Mouse (Mus musculus): ENCODE results near the gene Pkd2.
"Not testable (repeated sequence)": the region's sequence is repeated elsewhere in the genome, so short reads cannot be mapped to it uniquely, and the experiment has no call there.

Gene Pkd2

DNA sequence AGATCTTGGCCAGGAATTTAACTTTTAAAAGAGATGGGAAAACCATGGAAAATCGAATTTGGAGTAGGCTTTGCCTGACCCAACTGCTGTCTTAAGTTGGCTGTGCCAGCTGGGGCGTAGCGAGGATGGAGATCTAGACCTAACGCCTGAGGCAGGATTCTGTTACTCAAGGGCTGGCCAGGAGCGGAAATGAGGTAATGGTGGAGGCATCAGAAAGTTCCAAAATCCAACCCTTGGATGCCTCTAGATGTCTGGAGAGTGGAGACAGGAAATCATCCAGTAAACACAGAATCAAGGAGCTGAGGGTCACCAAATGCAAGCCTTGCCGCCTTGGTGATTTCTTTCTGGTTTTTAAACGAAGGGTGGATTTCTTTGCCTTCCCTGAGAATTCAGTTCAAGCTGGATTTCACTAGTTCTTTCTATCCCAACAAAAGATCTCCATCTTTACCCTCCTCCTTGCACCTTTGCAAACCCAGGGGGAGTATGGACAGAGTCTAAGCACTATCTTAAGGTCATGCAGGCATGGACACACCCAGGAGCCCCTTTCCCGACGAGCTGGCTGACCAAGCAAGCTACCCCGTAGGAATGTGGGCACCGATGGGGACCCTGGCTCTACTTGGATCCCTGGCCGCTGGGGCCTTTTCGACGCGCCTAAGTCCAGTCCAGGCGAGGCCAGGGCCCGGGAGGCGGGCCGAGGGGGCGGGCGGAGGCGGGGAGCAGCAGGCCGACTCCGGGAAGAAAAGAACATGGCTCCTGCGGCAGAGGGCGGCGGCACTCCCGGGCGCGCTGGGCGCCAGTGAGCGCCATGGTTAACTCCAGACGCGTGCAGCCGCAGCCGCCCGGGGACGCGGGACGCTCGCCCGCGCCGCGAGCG lies at the start of gene Pkd2:
Pkd2 (plus strand) TSS at position 619 of the 874 bp plus-strand sequence.
- peak; percentile 76 to 82 for DNase-seq (ENCODE audit: low spot score in 2 of 2)

GRCm38 (mm10) chr5:104415999-104416398 lies 43.3 kb upstream of the Pkd2 start:
- DNase-seq (ENCODE audit: low spot score in 2 of 2) = no peak

- DNase-seq (ENCODE audit: low spot score in 2 of 2) = no peak
Measured at GRCm38 (mm10) chr5:104417028-104417427, 42.2 kb upstream of the Pkd2 start.

DNA sequence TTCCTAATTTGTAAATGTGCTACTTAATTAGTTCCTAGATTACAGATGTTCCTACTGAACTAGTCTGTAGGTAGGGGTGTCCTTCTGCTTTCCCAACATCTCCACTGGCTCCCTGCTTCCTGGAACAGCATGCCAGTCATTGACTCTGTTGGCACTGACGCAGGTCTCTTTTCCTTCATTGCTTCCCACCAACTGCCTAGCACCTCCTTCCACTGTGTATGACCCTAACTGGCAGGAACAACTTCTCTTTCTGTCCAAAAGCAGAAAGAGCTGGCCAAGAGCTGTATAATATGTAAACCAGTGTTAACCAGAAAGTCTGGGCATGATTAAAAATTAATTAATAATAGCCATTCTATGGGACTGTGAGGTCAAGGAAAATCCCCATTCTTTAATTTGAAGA lies 41.5 kb upstream of the Pkd2 start:
- DNase-seq (ENCODE audit: low spot score in 2 of 2) = no peak

DNA sequence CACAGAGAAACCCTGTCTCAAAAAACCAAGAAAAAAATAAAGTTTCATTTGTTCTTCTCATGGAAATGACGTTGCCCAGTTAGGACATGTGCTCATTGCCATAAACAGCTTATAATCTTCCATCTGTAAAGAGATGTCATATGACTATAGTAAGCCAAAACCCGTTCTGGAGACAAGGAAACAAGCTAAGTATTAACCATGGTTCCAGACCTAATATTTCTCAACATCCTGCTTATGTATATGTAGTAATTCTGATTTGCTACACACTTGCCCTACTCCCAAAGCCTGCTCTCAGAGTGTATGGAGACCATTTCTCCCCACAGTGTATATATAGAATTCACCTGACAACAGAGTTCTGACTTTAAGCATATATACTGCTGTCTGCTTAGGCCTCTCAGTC lies 37.2 kb upstream of the Pkd2 start:
- no peak for DNase-seq (ENCODE audit: low spot score in 2 of 2)

- DNase-seq (ENCODE audit: low spot score in 2 of 2) = no peak
Measured at GRCm38 (mm10) chr5:104423861-104424260, 35.4 kb upstream of the Pkd2 start.

DNA sequence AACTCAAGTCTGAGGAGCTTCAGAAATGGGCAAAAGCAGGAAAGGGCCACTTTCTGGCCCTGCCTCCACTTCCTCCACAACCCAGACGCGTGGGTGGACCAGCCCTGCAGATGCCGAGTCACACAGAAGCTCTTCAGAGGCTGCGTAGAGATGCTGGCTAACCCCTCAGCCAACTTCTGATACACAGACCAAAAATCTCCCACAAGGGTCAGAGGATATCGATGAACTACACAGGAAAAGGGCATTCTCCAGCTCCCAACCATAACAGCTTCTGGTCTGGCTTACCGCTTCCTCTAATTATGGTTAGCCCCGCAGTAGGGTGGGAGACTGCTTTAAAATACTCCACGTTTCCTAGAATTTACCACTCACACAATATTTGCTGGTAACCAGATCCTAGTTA lies 33.3 kb upstream of the Pkd2 start:
- DNase-seq (ENCODE audit: low spot score in 2 of 2) = no peak

GRCm38 (mm10) chr5:104432886-104433285 lies 26.4 kb upstream of the Pkd2 start:
- DNase-seq (ENCODE audit: low spot score in 2 of 2) = no peak

GRCm38 (mm10) chr5:104433968-104434565 lies 25.2 kb upstream of the Pkd2 start:
- DNase-seq (ENCODE audit: low spot score in 2 of 2) = no peak

DNA sequence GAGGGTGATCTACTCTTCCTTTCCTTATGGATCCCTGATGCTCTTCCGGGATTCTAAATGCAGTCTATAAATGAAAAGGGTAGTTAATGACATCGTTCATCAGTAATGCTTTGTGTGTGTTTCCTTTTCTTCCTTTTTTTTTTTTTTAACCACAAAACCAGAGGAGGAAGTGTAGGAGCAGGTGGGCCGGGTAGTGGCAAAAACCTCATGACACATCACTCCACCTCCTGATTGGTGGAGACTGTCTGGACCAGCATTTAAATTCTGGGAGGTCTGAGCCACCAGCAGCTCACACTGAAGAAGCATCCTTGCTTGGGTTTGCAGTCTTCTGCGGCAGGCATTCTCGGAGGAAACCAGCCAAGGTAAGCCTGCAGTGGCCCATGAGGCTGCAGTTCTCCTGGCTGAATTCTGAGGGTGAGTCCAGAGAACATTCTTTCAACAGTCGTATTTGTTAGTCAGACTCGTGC lies 24.4 kb upstream of the Pkd2 start, which contains the start of gene Spp1:
Spp1 (plus strand) TSS at position 284 of the 467 bp plus-strand sequence.
- DNase-seq (ENCODE audit: low spot score in 2 of 2) = no peak

- DNase-seq (ENCODE audit: low spot score in 2 of 2) = no peak
Measured at GRCm38 (mm10) chr5:104436406-104437076, 22.7 kb upstream of the Pkd2 start.

DNA sequence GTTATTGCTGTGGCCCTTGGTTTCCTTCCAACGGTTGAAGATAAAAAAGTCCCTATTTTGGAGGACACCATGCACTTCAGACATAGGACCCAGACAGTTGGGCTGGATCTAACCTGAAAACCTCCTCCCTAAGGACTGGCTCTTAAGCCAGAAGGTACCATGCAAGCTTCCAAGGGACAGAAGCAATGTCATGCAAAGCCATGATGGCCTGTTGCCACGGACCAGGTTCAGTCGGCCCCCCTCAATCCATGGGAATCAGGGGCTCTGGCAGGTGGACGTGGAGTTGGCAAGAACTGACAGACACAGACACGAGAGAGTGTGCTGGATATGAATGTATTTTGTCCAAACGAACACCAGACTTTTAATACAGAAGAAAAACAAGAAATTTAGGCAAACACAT lies 16.9 kb upstream of the Pkd2 start:
- no peak for DNase-seq (ENCODE audit: low spot score in 2 of 2)

GRCm38 (mm10) chr5:104442850-104443249 lies 16.4 kb upstream of the Pkd2 start:
- DNase-seq (ENCODE audit: low spot score in 2 of 2) = no peak

- no peak for DNase-seq (ENCODE audit: low spot score in 2 of 2)
Measured at GRCm38 (mm10) chr5:104446156-104446555, 13.1 kb upstream of the Pkd2 start.

DNA sequence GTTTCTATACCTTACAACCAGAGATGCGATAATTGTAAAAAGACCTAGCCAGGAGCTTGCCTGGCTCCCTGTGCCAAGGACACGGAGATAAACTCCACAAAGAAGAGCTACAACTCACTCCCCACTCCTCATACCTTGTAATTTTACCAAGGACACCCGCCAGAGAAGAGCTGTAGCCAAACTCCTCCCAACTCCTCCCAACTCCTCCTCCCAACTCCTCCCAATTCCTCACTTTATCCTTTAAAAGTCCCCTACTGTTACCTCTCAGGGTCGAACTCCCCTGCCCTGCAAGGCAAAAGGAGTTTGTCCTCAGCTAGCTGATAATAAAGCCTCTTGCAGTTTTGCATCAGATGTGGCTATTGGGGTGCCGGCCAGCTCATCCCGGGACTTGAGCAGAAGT lies 10.9 kb upstream of the Pkd2 start:
- not testable (repeated sequence) for DNase-seq (ENCODE audit: low spot score in 2 of 2)

- no peak for DNase-seq (ENCODE audit: low spot score in 2 of 2)
Measured at GRCm38 (mm10) chr5:104449491-104449890, 9.8 kb upstream of the Pkd2 start.

GRCm38 (mm10) chr5:104453075-104453474 lies 6.2 kb upstream of the Pkd2 start:
- no peak for DNase-seq (ENCODE audit: low spot score in 2 of 2)

DNA sequence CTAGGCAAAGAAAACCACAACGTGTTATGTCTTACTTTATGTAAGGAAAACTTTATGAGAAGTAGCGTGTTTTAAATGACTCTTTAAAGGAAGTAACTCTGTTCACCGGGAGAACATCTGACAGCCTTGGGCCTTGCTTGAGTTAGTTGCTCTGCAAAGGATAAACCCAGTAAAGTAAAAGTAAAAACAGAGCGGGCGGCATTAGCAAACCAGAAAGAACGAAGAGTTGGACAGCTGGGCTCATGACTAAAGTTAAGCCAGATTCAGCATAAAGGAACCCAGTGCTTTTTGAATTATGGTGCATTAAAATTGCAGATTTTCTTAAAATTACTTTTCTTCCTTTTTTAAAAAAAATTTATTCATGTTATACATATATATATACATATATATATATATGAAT lies 4.7 kb upstream of the Pkd2 start:
- DNase-seq (ENCODE audit: low spot score in 2 of 2) = no peak

GRCm38 (mm10) chr5:104459706-104460455 lies 631 bp downstream of the Pkd2 start:
- peak in 1 of 2 experiments; percentile 45 for DNase-seq (ENCODE audit: low spot score in 2 of 2)

DNA sequence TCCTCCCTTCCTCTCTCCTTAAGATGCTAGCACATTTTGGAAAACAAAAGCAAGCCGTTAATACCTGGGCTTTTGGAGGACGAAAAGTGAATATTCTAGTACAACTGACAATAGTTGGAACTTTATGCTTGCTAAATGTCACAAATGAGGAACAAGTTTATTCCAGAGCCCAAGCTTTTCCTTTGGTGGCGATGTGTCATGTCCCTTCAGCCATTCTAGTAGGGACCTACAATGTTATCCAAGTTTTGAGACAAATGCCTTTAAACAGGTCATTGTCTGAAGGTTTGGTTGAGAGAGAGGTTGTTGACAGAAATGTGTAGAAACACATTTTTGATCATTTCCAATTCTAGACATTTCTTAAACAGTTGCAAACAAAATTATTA lies 1.2 kb downstream of the Pkd2 start:
- no peak for DNase-seq (ENCODE audit: low spot score in 2 of 2)

DNA sequence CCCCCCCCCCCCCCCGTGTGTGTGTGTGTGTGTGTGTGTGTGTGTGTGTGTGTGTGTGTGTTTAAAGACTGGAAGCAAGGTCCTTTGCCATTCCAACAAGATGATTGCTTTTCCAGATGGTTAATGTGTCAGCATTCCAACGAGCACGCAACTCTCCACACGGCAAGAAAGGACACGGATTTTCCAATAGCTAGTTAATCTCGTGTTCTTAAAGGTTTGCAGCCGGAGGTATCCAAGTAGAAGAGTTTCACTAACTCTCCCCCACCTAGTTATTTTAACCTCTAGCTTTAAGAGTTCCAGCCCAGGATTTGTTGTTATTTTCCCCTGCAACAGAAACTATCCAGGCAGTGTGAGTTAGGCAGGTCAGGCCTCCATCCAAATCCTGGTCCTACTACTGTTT lies 1.6 kb downstream of the Pkd2 start:
- no peak for DNase-seq (ENCODE audit: low spot score in 2 of 2)

DNA sequence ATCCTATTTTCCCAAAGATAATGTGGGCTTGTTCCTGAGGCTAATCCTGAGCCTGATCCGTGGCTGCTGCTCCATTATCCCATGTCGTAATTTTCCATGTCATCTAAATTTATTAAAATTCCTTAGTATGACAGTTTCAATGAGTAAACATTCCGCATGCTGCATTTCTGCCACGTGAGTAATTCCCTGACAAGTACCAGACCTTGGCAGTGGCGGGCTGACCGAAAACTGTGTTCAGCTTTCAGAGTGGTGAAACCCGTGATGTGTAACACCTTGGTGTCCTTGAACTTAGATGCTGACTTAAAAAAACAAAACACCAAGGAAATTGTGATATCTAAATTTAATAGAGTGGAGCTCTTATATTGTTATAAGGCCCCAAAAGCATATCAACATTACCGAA lies 6.0 kb downstream of the Pkd2 start:
- DNase-seq (ENCODE audit: low spot score in 2 of 2) = no peak

Measured in urinary bladder, postnatal 4 days (tissue).